Mouse (Mus musculus) regulatory T cell (primary cell): ENCODE data around the gene Nmrk1.
"Not testable (repeated sequence)": the region's sequence is repeated elsewhere in the genome, so short reads cannot be mapped to it uniquely, and the experiment has no call there.

Experiments
- in situ Hi-C: fragments of 300-600 bp; cut with MboI, MseI; formaldehyde crosslinking; loops from one replicate; pipeline ENCODE4 v1.15.1; 2025; ENCODE audit warnings: high pct_unique_total_duplicates

Gene Nmrk1

GRCm38 (mm10) chr19:18631644-18632219 is at the start of gene Nmrk1, which contains the start of gene Ostf1:
Gene Nmrk1, plus strand, starts transcription at chr19:18631950.
Gene Ostf1, minus strand, starts transcription at chr19:18631823.
- in situ Hi-C loops: no loop called here

GRCm38 (mm10) chr19:18582226-18582625 is 49.5 kb upstream of the Nmrk1 start:
- in situ Hi-C loops: no loop called here

DNA sequence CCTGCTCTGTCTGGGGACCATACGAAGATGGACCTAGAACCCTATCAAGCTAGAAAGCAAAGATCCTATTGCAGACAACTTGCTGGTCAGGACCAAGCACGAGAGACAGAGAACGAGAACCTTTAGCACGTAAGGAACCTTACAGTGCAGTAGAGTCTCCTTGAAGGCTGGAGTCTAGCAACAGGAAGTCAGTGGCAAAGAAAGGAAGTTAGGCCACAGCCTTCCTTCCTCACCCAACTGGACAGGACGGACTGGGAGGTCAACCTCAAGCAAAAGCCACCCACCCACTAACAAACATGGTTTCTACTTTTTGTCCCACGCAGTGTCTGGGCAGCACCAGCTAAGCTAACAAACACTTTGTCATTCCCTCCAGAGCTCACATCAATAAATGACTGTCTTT is 48.9 kb upstream of the Nmrk1 start:
- in situ Hi-C loops: no loop called here

- in situ Hi-C loops: no loop called here
Measured at GRCm38 (mm10) chr19:18583706-18584105, 48.0 kb upstream of the Nmrk1 start.

- in situ Hi-C loops: no loop called here
Measured at GRCm38 (mm10) chr19:18584621-18585020, 47.1 kb upstream of the Nmrk1 start.

DNA sequence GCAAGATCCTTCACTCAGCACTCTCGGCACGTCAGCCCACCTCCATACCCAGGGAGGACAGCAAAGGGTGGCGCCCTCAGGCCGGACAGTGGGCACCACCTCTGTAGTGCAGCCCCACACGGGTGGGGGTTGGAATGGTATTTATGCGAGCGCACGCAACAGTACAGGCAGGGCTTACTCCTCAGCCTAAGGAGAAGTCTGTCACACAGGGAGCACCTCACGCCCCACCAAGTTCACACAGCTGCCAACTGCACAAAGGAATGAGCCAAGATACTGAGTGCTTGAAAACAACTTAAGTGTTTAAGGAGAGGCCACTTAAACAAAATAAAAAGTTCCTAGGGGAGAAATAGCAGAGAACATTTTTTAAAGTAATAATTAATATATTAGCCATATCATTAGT is 44.6 kb upstream of the Nmrk1 start:
- in situ Hi-C loops: no loop called here

GRCm38 (mm10) chr19:18588243-18588642 is 43.5 kb upstream of the Nmrk1 start:
- in situ Hi-C loops: no loop called here

DNA sequence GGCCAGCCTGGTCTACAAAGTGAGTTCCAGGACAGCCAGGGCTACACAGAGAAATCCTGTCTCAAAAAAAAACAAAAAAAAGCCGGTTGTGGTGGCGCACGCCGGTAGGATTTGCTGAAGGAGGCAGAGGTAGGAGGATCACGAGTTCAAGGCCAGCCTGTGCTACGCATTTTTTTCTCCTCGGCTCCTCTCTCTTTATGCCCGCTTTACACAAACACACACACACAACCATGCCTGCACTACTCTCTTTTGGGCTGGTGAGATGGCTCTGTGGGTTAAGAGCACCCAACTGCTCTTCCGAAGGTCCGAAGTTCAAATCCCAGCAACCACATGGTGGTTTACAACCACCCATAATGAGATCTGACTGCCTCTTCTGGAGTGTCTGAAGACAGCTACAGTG is 42.9 kb upstream of the Nmrk1 start:
- in situ Hi-C loops: not testable (repeated sequence)

- in situ Hi-C loops: no loop called here
Measured at GRCm38 (mm10) chr19:18589276-18589675, 42.5 kb upstream of the Nmrk1 start.

DNA sequence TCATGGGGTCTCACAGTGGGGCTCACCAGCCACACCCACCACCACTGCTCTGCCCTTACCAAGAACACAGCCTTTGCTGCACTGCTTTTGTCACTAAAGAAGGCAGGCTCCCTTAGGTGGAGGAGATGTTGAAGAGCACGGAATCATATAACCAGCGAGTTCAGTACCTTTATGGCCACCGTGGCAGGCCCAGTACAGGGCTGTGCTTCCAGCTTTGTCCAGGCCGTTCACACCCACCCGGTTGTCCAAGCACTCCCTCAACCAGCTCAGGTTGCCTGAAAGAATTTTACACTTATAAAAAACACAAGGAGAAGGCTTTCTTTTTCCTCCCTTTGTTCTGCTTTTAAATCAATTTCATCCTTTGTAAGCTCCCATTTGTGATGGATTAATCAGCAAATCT is 41.5 kb upstream of the Nmrk1 start:
- in situ Hi-C loops: no loop called here

GRCm38 (mm10) chr19:18590942-18591354 is 40.8 kb upstream of the Nmrk1 start:
- in situ Hi-C loops: no loop called here

- in situ Hi-C loops: no loop called here
Measured at GRCm38 (mm10) chr19:18592919-18593318, 38.8 kb upstream of the Nmrk1 start.

GRCm38 (mm10) chr19:18593722-18594121 is 38.0 kb upstream of the Nmrk1 start:
- in situ Hi-C loops: no loop called here

DNA sequence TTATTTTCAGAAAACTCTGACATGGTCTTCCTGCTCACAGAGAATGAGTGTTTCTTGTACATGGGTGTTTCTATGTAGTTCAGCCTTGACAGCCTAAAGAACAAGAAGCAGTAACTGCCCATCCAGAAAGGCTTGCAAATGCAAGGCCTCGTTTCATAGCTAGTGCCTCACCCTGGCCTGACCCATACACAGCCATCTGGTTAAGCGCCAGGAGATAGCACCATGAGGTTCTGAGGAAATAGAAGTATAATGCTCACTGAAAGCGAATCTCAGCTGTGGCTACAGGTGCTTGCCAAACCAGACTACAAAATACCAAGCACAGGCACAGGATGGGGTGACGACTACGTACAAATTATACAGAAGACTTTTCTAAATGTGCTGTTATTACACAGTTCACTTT is 34.9 kb upstream of the Nmrk1 start:
- in situ Hi-C loops: no loop called here

- in situ Hi-C loops: no loop called here
Measured at GRCm38 (mm10) chr19:18597772-18598171, 34.0 kb upstream of the Nmrk1 start.

DNA sequence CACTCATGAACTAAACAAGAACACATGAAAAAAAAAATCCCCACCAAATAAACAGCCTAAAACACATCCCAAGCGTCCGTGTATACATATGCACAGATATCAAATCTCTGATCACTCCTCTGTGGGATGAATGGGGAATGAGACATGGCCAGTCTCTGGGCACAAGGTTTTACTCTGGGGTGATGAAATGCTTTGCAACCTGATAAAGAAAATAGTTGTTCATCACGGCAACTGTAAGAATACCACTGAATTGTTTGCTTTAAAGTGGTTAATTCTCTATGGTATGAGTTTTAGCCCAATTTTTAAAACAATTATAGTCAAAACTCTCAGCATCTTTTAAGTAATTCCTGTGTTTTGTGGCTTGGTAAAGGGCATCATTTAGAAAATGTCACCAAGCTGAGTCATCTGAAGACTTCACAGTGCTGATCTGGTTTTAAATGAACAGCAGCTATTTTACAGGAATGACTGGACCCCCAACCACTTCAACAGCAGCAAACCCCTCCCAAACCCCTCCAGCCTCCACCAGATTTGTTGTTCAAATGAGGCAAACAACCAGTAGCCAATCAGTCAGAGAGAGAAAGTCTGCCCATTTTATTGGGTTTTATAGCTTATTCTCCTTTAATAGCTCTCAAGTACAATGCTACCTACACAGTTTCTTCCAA is 33.4 kb upstream of the Nmrk1 start:
- in situ Hi-C loops: no loop called here

- in situ Hi-C loops: no loop called here
Measured at GRCm38 (mm10) chr19:18599051-18599450, 32.7 kb upstream of the Nmrk1 start.

DNA sequence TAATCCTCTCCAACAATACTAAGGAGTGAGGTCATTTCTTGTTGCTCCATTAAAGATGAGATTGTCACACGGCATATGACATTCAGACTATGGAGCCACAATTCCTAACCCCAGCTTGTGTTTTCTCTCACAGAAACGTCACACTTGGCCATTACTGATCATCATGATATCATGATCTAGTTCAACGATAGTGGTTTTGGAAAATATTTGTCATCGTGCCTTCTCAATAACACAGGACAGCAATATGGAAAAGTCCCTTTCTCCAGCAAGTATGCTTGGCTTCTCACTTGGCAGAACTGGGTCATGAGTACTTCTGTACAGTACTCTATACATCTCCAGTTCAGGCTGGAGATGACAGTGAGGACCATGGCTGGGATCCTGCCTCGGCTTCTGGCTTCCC is 32.1 kb upstream of the Nmrk1 start:
- in situ Hi-C loops: no loop called here

GRCm38 (mm10) chr19:18600611-18601010 is 31.1 kb upstream of the Nmrk1 start:
- in situ Hi-C loops: no loop called here

DNA sequence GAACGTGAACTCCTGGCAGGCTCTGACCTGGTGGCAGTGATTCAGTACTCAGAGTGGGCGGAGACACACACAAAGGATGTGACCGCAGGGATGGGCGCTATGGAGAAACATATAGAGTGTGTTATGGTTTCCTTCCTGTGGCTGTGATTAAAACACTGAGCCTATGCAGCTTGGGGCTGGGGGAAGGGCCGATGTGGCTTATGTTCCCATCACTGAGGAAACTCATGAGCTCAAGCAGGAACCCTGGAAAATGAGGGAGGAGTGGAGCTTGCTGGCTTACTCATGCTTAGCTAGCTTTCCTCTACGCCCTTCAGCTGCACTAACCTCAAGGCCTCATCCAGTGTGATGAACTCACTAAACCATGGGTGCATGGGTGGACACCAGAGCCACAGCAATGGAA is 28.7 kb upstream of the Nmrk1 start:
- in situ Hi-C loops: no loop called here

- in situ Hi-C loops: no loop called here
Measured at GRCm38 (mm10) chr19:18607907-18608306, 23.8 kb upstream of the Nmrk1 start.

DNA sequence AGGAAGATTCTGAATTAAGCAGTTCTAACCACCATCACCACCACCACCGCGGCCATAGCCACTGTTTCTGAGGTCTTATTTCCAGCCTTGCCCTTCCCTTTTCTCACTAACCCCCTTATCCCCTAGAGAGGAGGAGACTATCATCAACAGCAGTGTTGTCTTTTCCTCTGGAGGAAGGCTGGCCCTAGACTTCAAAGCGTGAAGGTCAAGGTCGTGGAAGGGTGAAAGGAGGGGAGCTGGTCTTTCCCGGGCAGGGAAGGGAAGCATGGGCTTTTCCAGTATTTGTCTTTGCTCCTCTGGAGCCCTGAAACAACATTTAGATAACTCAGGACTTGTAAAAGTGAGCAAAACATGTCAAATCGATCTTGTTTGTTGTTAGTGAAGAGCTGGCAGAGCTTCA is 22.8 kb upstream of the Nmrk1 start:
- in situ Hi-C loops: no loop called here

DNA sequence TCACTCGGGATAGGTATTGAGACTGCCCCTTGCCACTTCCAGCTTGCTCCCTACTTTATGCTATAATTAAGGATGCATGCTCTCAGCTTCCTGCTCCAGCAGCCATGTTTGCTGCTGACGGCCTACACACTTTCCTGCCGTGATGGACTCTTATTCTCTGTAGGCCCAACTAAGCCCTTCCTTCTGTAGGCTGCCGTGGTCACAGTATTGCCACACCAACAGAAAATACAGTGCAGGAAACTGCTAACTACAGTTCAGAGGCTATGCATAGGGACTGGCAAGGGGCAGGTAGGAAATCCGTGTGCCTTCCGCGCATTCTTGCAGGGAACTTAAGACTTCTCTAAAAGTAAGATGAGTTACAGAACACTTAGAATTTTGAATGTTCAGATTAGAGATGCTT is 17.4 kb upstream of the Nmrk1 start:
- in situ Hi-C loops: no loop called here
